Mouse (Mus musculus): ENCODE results near the gene Rpl7l1.
A peak's percentile ranks its signal among the peaks of the same experiment; 100 is the strongest.

- TF ChIP-seq CTCF (IDR thresholded peaks at IDR 0.05; ENCODE audit: low read depth): peak; percentile 76
- no peak for TF ChIP-seq EP300 (IDR thresholded peaks at IDR 0.05; ENCODE audit: low read depth)
These were observed 57.2 kb downstream of the Rpl7l1 start for GRCm38 (mm10) chr17:46725273-46725672.

Measured in liver, embryonic 14.5 days (tissue).